Mouse (Mus musculus) monocyte, adult 5-6 weeks (primary cell): ENCODE results near the gene Disc1. TPM values are rescaled to one million over a fixed set of nuclear protein-coding genes. Genes with fewer than 3 reads are reported as not detected.
A peak's percentile ranks its signal among the peaks of the same experiment; 100 is the strongest.

Source experiments
- ATAC-seq: fragments of 153-309, 156-312 bp; replicated peaks from 2 replicates; pipeline ENCODE4 v1.8.0; 2017; ENCODE audit warnings: mild to moderate bottlenecking; ENCODE audit not compliant: low TSS enrichment, insufficient number of reproducible peaks, severe bottlenecking, poor library complexity, low FRiP score
- total RNA-seq: library from RNA; stranded (forward); fragments of 200-1000, 200-491, 200-594 nt; gene quantifications from 3 replicates; pipeline ENCODE4 v1.2.3, GENCODE M21; 2017

Disc1 gene
- total RNA-seq, result 3.9 to 11.4 TPM (median 7.1 TPM) in 3 replicates

DNA sequence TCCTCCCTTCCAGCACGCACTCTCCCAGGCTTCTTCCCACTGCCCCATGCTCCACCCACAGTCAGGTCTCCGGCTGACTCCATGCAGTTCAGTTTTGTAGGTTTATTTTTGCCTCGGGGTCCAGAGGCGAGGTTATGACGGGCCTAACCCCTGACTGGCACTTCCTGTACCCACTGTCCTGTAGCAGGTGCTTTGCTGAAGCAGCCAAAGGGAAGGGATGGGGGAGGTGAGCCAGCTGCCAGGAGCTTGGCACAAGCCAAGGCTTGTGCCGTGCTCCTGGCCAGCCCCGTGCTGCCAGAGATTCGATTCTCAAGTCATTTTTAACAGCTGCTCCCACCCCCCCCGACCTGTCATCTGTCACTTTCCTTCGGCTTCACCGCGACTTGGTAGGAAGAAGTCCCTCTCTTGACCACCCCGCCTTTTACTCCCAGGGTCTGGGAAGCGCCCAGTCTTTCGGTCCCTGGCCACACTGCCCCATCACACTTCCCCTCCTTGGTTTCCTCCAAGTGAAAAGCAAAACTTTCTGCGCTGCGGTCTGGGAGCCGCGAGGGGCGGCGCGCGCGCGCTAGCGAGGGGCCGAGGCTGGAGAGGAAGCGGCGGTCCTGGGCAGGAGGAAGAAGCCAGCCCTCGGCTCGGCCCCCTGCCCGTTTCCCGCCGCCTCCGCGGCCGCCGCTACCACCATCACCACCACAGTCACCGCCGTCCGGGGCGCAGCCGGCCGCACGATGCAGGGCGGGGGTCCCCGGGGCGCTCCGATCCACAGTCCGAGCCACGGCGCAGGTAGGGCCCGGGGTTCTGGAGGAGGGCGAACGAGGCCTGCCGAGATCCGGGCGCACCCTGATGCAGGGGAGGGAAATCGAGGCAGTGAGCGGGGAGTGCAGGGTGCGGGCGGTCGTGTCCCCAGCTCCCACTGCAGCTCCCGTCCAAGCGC lies at the start of gene Disc1:
Gene Disc1 (plus strand): TSS at position 691 of the 931 bp plus-strand sequence.
- ATAC-seq, result no peak

DNA sequence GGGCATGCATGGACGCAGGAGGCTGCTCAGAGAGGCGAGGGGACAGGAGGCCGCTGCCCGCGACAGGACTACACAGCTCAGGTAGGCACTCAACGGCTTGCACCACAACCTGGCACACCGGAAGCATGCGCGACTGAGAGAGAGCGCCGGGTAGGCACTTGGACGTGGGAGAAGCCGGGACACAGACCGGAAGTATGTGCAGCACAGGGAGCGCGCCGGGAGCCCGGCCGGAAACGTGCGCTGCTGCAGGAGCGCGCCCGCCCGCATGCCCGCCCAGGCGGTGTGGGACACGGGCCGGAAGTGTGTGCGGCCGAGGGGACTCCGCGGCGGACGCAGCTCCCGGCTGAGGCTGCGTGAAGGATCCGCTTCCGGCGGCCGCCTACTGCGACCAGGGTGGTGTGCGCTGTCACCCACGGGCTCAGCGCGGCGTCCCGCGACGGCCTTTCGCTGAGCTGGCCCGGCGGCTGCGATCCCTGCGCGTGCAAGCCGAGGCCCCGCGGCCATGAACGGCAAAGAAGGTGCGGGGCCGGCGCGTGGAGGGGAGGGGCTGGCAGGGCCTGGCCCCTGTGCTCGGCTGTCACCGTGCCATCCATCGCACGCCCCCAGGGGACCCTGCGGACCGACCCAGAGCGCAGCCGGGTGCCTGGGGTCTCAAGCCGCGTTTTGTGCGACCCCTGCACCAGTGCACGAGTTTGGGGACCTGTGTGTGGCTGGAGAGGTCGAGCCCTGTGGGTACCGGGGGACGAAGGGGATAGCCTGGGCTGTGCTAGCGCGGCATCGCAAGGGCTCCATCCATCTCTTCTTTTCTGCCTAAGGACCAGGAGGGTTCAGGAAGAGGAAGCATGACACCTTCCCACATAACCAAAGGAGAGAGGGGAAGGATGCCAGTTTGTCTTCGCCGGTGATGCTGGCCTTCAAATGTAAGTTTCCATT lies 41.0 kb upstream of the Disc1 start, which contains the start of gene Tsnax:
Gene Tsnax (plus strand): TSS at position 303 of the 933 bp plus-strand sequence.
- ATAC-seq, result peak; percentile 78

DNA sequence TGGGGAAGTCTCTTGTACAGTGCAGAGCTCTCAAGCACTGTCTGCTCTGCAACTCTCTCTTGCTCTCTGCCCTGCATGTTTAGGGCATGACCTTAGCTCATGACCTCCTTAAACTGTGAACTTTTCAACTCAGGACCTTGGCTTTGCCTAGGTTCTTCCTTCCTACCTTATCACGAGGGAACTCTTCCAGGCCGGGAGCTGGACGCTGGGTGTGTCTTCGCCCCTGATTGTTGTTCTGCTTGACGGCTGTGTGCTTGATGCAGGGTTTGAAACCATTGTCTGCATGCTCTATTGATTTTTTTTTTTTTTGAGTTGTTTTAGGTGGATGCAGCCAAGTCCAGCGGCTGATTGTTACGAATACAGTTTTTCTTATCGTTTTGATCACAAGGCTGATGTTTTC lies 29.9 kb upstream of the Disc1 start:
- ATAC-seq, result no peak

DNA sequence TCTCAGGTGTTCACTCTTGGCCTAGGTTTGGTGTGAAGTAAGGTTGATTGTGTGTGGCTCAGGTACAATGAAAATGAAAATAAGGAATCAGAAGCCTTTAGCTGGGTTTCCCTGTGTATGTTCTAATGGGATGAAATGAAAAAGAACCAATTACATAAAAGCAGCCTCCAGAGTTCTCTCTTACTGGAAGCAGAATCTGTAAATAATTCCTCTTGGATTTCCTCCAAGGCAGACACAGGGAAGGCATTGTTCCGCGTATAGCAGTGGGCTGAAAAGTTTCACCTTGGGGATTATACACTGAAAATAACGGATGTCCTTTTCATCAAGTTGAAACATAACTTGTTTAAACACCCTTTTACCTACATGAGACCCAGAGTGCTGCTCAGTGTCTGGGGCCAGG lies 26.8 kb upstream of the Disc1 start:
- no peak for ATAC-seq

DNA sequence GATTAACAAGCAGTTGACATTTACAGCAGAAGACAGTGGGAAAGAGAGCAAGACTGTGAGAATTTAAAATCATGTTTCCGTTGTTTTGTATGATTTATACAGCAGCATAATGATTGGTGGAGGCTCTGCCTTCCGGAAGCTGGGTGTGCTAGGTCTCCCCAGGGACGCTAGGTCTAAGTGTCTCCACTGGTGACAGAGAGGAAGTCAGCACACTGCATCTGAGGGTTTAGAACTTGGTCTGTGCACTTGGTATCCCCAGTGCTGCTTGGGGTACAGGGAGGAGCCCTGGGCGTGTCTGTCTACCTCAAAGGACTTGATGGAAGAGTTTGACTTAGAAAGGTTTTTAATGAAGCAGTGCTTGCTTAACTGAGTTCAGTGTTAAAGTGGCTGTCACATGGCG lies 25.2 kb upstream of the Disc1 start:
- no peak for ATAC-seq

DNA sequence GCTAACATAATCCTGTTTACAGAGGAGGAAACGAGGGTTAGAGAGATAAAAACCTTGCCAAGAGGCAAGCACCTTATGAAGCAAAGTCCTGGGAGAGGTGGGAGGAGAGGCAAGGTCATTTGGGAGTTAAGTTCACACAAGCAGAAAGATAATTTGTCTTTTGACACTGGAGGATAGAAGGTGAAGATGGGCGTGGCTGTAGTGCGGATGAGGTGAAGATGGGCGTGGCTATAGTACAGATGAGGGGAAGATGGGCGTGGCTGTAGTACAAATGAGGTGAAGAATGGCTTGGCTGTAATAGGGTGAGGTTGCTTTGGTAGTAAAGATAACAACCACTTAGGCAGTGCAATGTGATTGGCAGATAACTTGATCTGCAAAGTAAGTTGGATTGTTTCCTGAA lies 22.7 kb upstream of the Disc1 start:
- no peak for ATAC-seq

DNA sequence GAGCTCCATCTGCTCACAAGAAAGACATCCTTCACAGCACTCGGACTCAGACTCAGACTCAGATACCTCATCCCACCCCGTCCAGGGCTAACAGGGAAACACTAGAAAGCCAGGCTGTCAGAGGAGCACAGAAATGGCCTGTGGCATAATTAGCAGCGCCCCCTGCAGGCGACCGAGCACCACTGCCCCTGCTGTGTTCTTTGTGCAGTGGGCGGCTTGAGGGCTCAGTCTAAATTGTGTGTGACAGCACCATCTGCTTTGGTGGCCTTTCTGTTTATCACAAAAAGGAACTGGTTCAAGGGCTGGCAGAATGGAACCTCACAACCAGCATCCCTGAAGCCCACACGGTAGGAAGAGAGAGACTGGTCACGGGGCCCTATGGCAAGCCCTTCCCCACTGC lies 19.3 kb upstream of the Disc1 start:
- ATAC-seq, result 0 out of 2 replicates have a peak, but pooled peaks have one; percentile 47

DNA sequence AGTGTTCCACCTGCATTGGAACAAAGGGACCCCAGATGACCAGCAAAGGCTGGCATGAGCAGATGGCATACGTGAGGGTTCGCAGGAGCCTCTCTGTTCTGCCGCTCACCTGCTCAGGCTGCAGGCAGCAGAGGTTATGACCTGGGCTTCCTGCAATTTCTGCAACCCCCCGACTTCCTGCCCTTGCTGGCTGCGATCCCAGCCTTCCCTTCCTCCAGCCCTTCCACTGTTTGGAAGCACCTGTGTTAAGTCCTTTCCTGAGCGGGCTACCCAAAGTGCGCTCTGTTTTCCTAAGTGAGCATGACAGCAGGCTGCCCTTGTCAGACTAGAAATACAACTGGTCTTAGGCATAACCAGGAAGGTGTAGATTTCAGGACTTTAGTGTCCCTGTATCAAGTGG lies 16.9 kb upstream of the Disc1 start:
- ATAC-seq, result no peak

DNA sequence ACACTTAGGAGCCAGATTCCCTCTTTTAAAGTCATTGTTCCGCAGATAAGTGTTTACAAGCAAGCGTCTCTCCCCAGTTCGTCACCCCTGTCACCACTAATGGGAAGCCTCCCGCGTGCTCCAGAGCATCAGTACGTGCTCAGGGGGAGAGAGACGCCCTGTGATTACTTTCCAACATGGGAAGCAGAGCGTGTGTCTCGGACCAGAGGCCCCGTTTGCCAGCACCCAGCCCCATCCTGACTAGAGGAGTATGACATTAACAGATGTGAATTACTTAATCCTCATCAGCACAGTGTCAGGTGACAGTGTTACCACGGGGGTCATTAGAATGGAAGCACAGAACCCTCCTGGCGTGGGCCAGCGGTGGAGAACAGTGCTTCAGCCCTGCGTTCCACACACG lies 15.3 kb upstream of the Disc1 start:
- ATAC-seq, result no peak

DNA sequence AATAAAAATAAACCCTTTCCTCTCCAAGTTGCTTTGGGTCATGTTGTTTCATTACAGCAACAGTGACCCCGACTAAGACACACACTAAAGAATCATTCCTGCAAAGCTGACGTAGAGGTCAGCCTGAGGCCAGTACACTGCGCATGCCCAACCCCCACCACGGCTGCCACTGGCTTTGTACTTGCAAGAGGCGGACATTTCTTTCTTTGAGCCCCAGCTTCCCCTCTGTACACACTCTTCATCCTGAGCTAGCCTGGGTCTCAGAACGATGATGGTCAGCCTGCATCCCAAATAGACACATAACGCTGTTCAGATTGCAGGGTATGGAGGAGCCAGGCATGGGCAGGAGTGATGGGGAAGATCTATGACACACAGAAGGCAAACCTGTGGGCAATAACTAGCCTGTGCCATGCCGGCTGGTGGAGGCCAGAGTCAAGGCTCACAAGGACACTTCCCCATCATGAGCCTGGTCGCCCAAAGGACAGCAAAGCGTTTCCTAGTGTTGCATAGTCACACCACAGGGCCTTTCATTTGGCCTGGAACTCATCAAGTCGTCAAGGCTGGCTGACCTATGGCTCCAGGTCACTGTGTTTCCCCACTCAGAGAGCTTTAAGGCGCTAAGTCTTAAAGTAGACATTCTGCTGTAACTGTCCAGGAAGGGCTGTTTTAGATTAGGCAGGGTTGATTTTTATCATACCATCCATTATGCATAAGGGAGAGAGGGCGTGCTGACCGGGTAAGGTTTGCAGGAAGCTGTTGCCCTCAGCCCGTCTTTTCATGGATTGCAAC lies 13.2 kb upstream of the Disc1 start:
- ATAC-seq, result no peak

DNA sequence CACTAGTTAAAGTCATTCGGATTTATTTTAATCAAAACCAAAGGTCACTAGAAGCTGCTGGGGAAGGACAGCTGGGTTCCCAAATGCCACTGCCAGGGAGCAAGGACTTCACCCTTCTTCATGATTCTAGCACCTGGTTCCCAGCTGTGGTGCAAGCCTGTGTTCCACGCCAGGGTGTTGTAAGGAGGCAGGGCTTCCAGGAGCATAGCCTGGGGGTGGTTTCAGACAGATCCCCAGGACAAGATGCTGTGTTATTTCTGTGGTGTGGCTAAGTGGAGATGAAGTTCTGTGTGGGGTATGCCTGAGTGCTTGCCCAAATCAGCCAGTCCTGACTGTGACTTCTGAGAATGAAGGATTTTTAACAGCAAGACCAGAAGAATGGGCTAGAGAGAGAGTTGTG lies 12.5 kb upstream of the Disc1 start:
- no peak for ATAC-seq

DNA sequence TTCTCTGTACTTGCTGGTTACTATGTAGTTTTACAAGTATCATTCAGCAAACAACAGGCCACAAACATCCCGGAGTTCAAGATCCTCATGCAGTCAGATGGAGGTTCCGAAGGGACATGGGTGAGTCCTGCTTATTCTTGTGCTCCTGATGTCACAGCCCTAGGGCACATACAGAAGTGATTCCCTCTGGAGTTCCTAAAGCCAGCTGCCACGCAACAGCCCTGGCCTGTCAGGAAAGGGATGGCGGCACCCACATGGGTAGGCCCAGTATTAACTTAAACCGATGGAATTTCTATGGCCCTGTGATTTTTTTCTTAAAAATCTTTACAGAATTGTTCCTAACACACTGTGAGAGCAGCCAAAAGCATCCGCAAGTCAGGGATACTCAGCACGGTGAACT lies 10.6 kb upstream of the Disc1 start:
- ATAC-seq, result no peak

DNA sequence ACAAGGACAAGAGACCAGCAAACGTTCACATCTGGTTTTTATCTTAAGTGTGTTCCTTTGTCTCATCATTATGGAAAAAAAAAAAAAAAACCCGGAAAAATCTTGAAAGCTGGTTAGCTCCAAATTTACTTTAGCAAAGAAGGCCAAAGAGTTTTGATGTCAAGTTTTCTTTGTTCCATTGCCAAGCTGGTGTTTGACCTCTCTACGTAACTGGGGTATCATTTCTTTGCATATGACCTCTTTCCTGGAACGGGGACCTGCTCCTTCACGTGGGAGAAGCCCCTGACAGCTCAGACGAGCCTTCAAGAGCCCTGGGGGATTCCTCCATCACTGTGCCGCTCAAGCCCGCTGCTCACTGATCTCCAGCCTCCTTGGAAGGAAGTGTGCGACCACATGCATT lies 10.1 kb upstream of the Disc1 start:
- ATAC-seq, result no peak

DNA sequence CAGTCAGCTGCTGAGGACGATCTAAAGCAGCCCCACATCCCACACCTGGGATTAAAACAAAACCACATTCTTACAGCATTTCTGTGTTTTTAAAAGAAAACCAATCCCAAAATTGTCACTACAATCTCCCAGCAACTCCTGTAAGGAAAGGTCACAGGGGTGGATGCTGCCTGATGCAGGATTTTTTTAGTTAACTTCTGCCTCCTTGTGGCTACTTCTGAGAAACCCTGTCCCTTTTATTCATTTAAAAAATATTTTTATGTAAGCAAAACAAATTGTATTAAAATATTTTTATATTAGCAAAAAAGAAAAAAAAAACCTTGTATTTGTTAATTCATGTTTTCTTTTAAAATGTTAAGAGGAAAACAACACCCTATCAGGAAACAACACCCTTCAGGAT lies 8.2 kb upstream of the Disc1 start:
- no peak for ATAC-seq

DNA sequence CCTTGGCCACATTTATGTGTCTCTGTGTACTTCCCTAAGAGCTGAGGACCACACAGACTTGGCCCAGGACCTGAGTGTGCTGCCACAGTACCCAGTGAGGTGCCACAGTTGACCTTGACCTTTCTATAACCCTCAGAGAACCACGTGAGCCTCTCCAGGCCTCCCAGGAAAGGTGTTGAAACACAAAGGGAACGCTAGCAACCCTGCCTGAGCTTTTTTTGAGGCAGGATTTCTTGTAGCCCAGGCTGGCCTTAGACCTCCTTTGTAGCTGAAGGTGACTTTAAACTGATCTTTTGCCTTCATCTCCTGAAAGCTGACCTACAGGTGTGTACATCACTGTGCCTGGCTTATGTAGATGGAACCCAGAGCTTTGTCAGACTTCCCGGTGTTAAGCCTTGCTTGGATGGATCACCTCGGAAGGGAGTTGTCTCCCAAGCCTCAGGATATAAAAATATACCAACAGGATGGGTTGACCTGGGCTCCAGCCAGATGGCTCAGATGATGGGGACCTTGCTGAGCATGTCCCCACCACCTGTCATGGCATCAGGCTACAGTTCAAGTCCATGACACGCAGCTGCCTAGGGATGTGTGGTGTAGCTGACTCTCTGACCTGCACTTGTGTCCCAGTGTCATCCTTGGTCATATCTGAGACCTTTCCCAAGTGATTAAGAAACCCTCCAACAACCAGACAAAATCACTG lies 4.8 kb upstream of the Disc1 start:
- ATAC-seq, result no peak

DNA sequence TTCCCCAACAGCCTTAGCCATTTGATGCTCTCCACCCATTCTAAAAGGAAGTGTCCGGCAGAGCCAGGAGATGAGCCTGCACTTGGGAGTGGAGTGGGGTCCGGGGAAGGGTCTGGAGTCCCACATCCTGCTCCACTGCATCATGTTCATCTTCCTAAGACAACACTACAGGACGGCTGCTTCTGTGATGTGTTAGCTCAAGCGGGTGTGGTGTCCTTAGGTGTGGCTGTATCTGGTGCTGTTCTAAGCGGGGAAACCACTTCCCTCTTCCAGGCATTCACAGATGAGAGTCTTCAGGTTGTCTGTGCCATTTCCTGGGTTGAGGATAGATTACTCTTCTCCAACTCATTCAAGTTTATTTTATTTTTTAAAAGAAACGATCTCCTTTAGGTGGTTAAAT lies 4.2 kb upstream of the Disc1 start:
- ATAC-seq, result no peak

DNA sequence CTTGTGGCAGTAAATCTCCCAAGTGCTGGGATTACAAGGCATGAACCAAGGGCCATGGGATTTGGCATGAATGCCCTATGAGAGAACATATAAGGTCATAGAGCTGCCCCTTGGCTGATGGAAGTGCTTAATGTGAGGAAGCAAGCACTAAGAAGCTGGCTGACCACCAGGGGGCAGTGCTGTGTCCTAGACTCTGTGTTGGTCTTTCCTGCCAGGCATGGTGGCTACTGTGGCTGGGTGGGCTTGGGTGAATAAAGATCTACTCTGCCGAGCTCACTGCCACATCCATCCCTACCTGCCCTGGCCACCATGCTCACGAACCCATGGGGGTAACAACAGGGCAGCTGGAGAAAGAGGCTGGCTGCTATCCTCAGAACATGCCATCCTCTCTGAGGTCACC lies 2.0 kb upstream of the Disc1 start:
- peak; percentile 59 for ATAC-seq

DNA sequence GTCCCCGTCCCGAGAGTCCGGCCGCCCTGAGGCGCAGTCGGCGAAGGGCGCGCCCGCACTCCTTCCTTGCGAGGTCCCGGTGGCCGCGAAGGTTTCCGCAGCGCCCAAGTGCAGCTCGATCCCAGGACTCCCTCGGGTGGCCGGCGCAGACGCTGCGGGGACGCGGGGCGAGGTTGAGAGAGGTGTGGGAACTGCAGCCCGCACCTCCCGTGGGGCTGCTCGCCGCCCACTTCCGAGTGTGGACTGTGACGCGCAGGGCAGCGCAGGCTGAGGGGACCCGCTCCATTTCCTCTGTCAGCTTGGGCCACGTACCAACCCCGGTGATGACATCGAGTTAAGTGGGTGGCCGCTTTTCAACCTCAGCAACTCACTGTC lies 428 bp downstream of the Disc1 start:
- peak; percentile 76 for ATAC-seq
